Mouse (Mus musculus) kidney, adult 18-20 months (tissue): Measurements from ENCODE around the gene Scly.

ENCODE experiments used
- DNase-seq: peaks from one replicate; pipeline ENCODE4 v3.0.0; 2021

Scly gene

DNA sequence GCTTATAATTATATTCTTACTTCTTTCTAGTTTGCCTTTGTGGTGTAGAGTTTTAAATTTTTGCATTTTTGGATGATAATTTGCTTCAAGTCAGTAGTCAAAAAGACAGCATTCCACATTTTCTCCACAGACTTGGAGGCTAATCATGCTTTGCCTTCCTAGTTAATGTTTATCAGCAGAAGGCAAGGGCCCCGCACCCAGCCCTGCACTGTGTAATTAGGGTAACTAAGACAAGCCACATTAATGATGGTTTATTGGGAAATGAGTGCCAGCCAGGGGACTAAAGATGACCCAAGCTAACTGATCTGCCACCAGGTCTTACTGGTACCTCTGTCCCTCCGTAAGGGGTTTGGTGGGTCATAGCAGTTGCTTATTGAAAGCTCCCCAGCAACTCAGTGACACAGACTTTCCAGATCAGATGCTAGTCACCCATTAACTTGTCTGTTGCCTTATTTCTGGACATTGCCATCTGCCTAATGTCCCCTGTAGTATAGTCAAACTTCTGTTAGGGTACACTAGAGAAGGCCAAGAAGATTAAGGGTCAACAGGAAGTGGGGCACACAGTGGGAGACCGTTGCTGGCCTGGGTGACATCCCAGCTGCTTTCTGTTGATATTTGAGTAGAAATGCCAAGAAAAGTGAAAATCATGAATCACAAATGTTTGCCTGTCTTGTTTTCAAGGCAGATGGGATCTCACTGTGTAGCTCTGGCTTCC, 3.2 kb downstream of the Scly start:
- DNase-seq: peak; percentile 84

- peak; percentile 40 for DNase-seq
Measured at GRCm38 (mm10) chr1:91302021-91302420, 3.9 kb downstream of the Scly start.

- DNase-seq: no peak
Measured at GRCm38 (mm10) chr1:91304621-91305020, 6.5 kb downstream of the Scly start.

- peak; percentile 50 for DNase-seq
Measured at GRCm38 (mm10) chr1:91309366-91310085, 11.4 kb downstream of the Scly start.

GRCm38 (mm10) chr1:91312273-91312672, 14.1 kb downstream of the Scly start:
- no peak for DNase-seq

- no peak for DNase-seq
Measured at GRCm38 (mm10) chr1:91313251-91313650, 15.1 kb downstream of the Scly start.

DNA sequence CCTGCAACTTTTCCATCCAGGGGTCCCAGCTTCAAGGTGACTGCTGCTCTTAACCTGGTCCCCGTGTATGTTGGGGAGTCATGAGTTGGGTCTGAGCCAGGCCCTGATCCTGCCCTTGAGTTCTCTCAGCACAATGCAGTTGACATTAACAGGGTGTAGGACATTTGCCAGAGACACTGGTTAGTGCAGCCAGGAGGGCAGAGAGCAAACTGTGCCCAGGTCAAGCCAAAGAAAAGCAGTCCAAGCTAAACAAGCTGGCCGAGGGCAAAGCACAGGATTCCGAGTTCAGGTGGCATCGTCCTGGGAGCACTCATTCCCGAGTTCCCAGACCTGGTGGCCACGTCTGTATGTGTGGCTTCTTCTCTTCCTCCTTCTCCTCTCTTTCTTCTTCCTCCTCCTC, 19.5 kb downstream of the Scly start:
- peak; percentile 58 for DNase-seq

DNA sequence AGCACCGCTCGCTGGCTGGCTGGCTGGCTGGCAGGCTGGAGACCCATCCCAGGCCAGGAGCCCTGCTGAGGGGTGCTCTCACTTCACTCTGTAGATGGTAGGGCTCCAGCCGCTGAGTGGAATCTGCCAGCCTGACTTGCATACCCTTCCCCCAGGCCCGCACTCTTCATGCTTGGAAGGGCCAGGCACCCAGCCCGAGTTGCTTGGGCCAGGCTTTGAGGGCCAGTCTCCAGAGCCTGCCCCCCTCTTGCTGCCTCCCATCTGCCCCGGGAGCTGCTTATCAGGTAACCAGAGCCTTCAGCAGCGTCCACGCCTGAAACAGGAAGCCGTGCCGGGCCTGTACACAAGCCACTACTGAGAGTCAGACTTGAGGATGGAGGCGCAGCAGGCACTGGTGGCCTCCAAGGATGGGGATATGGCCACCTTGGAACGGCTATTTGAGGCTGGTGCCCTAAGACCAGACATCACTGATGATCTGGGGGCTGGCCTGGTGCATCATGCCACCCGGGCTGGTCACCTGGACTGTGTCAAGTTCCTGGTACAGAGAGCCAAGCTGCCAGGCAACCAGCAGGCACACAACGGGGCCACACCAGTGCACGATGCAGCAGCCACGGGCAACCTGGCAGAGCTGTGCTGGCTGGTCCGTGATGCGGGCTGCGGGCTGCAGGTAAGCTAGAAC, 23.8 kb downstream of the Scly start, which contains the start of gene Espnl:
Espnl (plus strand) TSS at position 316 of the 679 bp plus-strand sequence.
- DNase-seq: peak; percentile 23

- no peak for DNase-seq
Measured at GRCm38 (mm10) chr1:91324646-91325045, 26.5 kb downstream of the Scly start.

GRCm38 (mm10) chr1:91325488-91326042, 27.4 kb downstream of the Scly start:
- DNase-seq: no peak

- no peak for DNase-seq
Measured at GRCm38 (mm10) chr1:91332102-91332501, 34.0 kb downstream of the Scly start.

- no peak for DNase-seq
Measured at GRCm38 (mm10) chr1:91333582-91333981, 35.4 kb downstream of the Scly start.

DNA sequence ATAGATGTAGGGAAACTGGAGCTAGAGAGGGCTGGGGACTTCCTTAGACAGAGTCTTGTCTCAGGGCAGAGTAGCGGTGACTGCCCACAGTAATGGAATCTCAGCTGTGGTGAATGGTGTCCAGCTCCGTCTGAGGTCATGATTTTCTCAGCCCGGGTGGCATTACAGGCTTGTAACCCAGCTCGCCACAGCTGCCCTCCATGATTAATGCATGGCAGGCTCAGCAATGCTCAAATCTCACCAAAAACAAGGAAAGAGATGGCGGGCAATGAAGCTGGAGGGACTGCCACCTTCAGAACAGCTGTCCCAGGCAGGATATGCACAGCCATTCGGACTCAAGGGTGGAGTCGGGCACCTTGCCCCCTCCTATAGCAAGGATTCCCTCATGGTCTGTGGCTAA, 39.2 kb downstream of the Scly start:
- DNase-seq: no peak

- DNase-seq: no peak
Measured at GRCm38 (mm10) chr1:91344001-91344400, 45.9 kb downstream of the Scly start.

GRCm38 (mm10) chr1:91344921-91345685, 47.0 kb downstream of the Scly start:
- peak; percentile 61 for DNase-seq

DNA sequence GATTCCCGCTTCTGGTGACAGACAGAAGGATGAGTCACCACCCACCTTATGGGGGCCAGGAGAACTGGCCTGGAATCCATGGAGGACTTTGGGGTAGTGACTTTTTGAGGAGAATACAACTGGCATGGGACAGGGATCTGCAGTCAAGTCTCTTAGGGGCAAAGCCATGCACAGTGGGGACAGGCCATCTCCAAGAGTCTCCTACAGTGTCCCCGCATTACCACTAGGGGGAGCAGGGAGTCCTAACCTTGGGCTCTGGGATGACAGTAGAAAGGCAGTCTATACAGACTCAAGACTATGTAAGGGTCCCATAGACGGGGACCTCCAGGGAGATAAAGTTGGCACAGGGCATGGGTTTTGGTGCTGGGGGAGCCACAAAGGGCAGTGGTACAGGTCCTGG, 48.8 kb downstream of the Scly start:
- DNase-seq: peak; percentile 67

GRCm38 (mm10) chr1:91350841-91351240, 52.7 kb downstream of the Scly start, which contains the start of gene Klhl30:
Gene Klhl30, plus strand, starts transcription at chr1:91351016.
- DNase-seq: no peak

DNA sequence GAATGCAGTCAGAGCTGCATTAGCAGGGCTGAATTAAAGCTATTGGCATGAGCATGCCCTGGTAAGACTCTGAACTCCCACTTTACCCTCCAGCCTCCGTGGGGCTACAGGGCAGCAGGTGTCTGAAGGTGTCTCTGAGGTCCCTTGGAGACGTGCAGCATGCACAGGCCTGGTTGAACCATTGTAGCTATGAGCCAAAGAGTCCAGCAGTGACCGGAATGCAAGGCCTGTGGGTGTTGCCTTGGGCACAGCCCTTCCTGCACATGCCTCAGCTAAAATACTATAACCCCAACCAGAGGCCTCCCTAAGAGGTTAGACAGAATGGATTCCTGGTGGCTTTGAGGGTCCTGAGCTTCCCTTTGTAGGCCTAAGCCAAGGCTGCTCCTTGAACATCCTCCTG, 53.1 kb downstream of the Scly start:
- DNase-seq: no peak

- DNase-seq: no peak
Measured at GRCm38 (mm10) chr1:91352277-91352676, 54.1 kb downstream of the Scly start.

GRCm38 (mm10) chr1:91356105-91356504, 58.0 kb downstream of the Scly start:
- DNase-seq: no peak

DNA sequence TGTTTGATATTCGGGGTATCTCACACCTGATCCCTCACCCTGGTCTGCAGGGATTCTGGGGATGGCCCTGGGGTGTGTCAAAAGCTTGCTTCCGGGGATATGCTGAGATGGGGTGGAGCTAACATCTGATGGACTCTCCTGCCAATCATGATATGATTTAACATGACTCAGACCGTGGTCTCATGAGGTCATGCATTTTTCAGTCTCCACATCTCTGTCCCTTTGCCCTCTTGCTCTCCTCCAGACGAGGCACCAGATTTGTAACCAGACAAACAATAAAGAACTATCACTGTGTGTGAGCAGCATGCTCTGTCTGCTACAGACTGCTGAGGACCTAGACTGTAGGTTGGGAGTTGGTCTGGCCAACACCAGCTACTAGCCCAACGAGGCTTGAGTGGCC, 64.0 kb downstream of the Scly start:
- no peak for DNase-seq

DNA sequence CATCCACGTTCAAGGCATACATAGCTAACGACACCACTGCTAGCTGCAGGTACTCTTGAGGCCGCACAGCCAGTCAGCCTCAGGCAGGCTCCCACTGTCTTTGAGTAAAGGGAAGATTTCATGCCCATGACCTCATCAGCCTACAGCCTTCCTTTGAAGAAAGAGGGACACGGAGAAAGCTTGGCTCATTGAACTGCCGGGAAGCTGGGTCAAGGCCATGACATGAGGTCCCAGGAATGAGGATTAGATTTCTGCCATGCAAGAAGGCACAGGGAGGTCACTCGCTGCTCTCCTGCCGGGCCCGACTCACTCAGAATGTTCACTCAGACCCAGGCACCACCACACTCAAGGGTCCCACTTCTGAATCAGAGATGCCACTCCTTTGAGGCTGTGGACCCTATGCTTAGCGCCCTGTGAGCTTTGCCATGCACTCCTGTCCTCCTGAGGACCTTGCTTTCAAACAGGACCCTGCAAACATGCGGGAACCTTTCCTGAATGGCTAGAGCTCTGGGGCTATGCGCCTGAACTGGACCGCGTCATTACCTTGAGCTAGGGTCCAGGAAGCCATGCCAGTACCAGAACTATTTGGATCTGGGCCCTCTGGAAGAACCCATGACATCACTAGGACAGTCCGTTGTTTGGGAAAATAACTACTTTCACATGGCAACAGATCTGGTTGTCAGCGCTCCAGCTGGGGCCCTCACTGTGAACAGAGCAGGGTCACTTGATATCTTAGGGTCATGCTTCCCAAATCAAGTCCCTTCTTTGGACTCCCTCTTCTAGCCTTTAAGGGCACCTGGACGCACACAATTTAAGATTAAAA, 66.9 kb downstream of the Scly start:
- no peak for DNase-seq
